Mouse (Mus musculus) urinary bladder, adult 2 months (tissue): ENCODE data around the gene Pla2g2d. TPM values are rescaled to one million over a fixed set of nuclear protein-coding genes. Genes with fewer than 3 reads are reported as not detected.

Experiments
- DNase-seq: peaks from one replicate; pipeline ENCODE4 v3.0.0; 2022; ENCODE audit warnings: low spot score
- polyA plus RNA-seq: library from polyadenylated mRNA; depleted of rRNA; stranded (reverse); fragments of >200 nt; gene quantifications from 2 replicates; pipeline ENCODE4 v1.2.3, GENCODE M21; 2012; rRNA removed

The Pla2g2d gene
- polyA plus RNA-seq, 1 experiment = 6.4 TPM

GRCm38 (mm10) chr4:138827147-138827546 lies 51.6 kb downstream of the Pla2g2d start:
- DNase-seq = no peak

Other genes with a start within 250 kb of the Pla2g2d start
- gene Vwa5b1, start 139.9 kb upstream of the Pla2g2d start, polyA plus RNA-seq = 0.01 TPM in 2 replicates
- not detected in 2 replicates for gene Pla2g2c, start 50.9 kb upstream of the Pla2g2d start, polyA plus RNA-seq
- 0.10 and 0.25 TPM in 2 replicates for gene Ubxn10, start 38.6 kb upstream of the Pla2g2d start, polyA plus RNA-seq
- not detected in 2 replicates for gene Pla2g2f, start 18.1 kb upstream of the Pla2g2d start, polyA plus RNA-seq
- gene Pla2g5, start 87.7 kb downstream of the Pla2g2d start, polyA plus RNA-seq = 0.46 and 0.73 TPM in 2 replicates
- not detected in 2 replicates for gene Gm13030, start 98.2 kb downstream of the Pla2g2d start, polyA plus RNA-seq
- gene Pla2g2e, start 102.2 kb downstream of the Pla2g2d start, polyA plus RNA-seq = 1.4 and 1.5 TPM in 2 replicates
- gene Otud3, start 138.2 kb downstream of the Pla2g2d start, polyA plus RNA-seq = 5.0 and 7.0 TPM in 2 replicates
- gene Rnf186, start 191.4 kb downstream of the Pla2g2d start, polyA plus RNA-seq = 0.43 and 0.61 TPM in 2 replicates
- 28.8 and 31.0 TPM in 2 replicates for gene Tmco4, start 197.2 kb downstream of the Pla2g2d start, polyA plus RNA-seq